Mouse (Mus musculus) MEL (cell line): Measurements from ENCODE around the gene Nubp2. TPM values are rescaled to one million over a fixed set of nuclear protein-coding genes. Genes with fewer than 3 reads are reported as not detected.

Experiments used
- DNase-seq: peaks from one replicate; pipeline ENCODE4 v3.0.0; 2011; ENCODE audit warnings: low read depth, low spot score
- H3K27ac ChIP-seq: 2 replicates; pipeline ENCODE4 v1.5.1; 2012; ENCODE audit warnings: low read depth, mild to moderate bottlenecking, control low read depth, low read length, moderate library complexity; ENCODE audit not compliant: control insufficient read depth
- H3K27me3 ChIP-seq, 2 experiments: fragments of 150-350 bp in 1 of 2; sonication (generic) in 1 of 2; 2 replicates each; pipeline ENCODE4 v1.6.1; 2012; ENCODE audit warnings: low read length in 2 of 2, mild to moderate bottlenecking in 2 of 2, improper control_type of control experiment in 1 of 2, moderate library complexity in 1 of 2; ENCODE audit not compliant: insufficient read depth in 2 of 2, control insufficient read depth in 1 of 2
- H3K36me3 ChIP-seq, 2 experiments: 2 replicates each; pipeline ENCODE4 v1.6.1; 2012 to 2014; ENCODE audit warnings: low read length in 2 of 2, improper control_type of control experiment in 1 of 2, inconsistent platforms in 1 of 2, mild to moderate bottlenecking in 1 of 2; ENCODE audit not compliant: insufficient read depth in 2 of 2, control insufficient read depth in 1 of 2
- H3K4me1 ChIP-seq, 2 experiments: fragments of 150-350 bp in 1 of 2; sonication (generic) in 1 of 2; 2 replicates each; pipeline ENCODE4 v1.6.1; 2012; ENCODE audit warnings: low read length in 2 of 2, improper control_type of control experiment in 1 of 2, mild to moderate bottlenecking in 1 of 2; ENCODE audit not compliant: insufficient read depth in 2 of 2, control insufficient read depth in 1 of 2
- H3K4me3 ChIP-seq, 2 experiments: fragments of 150-350 bp in 1 of 2; sonication (generic) in 1 of 2; 2 replicates each; pipeline ENCODE4 v1.5.1; 2012; ENCODE audit warnings: low read depth in 2 of 2, low read length in 2 of 2, mild to moderate bottlenecking in 2 of 2, moderate library complexity in 2 of 2, control low read depth in 1 of 2, improper control_type of control experiment in 1 of 2; ENCODE audit not compliant: control insufficient read depth in 1 of 2, insufficient read depth in 1 of 2
- H3K79me2 ChIP-seq: 2 replicates; pipeline ENCODE4 v1.6.1; 2012; ENCODE audit warnings: mild to moderate bottlenecking, low read length, moderate library complexity; ENCODE audit not compliant: control insufficient read depth, poor library complexity, insufficient read depth
- H3K9ac ChIP-seq: 2 replicates; pipeline ENCODE4 v1.6.1; 2012; ENCODE audit warnings: low read depth, mild to moderate bottlenecking, control low read depth, low read length, moderate library complexity; ENCODE audit not compliant: control insufficient read depth, poor library complexity, severe bottlenecking
- H3K9me3 ChIP-seq: fragments of 150-350 bp; sonication (generic); replicated peaks from 2 replicates; pipeline ENCODE4 v1.6.1; 2012; ENCODE audit warnings: mild to moderate bottlenecking, low read length, improper control_type of control experiment, moderate library complexity; ENCODE audit not compliant: insufficient read depth
- BHLHE40 ChIP-seq: IDR thresholded peaks from 2 replicates; pipeline ENCODE4 v1.6.1; 2012; ENCODE audit warnings: low read depth, mild to moderate bottlenecking, inconsistent platforms, low read length, improper control_type of control experiment, borderline replicate concordance
- CHD1 ChIP-seq: IDR thresholded peaks from 2 replicates; pipeline ENCODE4 v1.6.1; 2012; ENCODE audit warnings: low read depth, mild to moderate bottlenecking, inconsistent platforms, low read length, improper control_type of control experiment
- ETS1 ChIP-seq: IDR thresholded peaks from 2 replicates; pipeline ENCODE4 v1.6.1; 2012; ENCODE audit warnings: low read depth, mild to moderate bottlenecking, inconsistent platforms, low read length, improper control_type of control experiment, moderate library complexity
- GABPA ChIP-seq: IDR thresholded peaks from 2 replicates; pipeline ENCODE4 v1.6.1; 2012; ENCODE audit warnings: low read depth, mild to moderate bottlenecking, inconsistent platforms, low read length, improper control_type of control experiment, moderate library complexity
- GATA1 ChIP-seq: IDR thresholded peaks from 2 replicates; pipeline ENCODE4 v1.6.1; 2011; ENCODE audit warnings: low read depth, low read length, improper control_type of control experiment
- JUND ChIP-seq: IDR thresholded peaks from 2 replicates; pipeline ENCODE4 v1.6.1; 2011; ENCODE audit warnings: low read depth, mild to moderate bottlenecking, improper control_type of control experiment, low read length
- KAT2A ChIP-seq: conservative IDR thresholded peaks from 2 replicates; pipeline ENCODE4 v1.6.1; 2012; ENCODE audit warnings: low read depth, low read length, improper control_type of control experiment, inconsistent platforms
- MAFK ChIP-seq: IDR thresholded peaks from 2 replicates; pipeline ENCODE4 v1.6.1; 2011; ENCODE audit warnings: low read depth, mild to moderate bottlenecking, low read length, improper control_type of control experiment, borderline replicate concordance
- MAZ ChIP-seq: IDR thresholded peaks from 2 replicates; pipeline ENCODE4 v1.6.1; 2012; ENCODE audit warnings: low read depth, mild to moderate bottlenecking, inconsistent platforms, low read length, improper control_type of control experiment
- MYB ChIP-seq: IDR thresholded peaks from 2 replicates; pipeline ENCODE4 v1.6.1; 2011; ENCODE audit warnings: mild to moderate bottlenecking, low read depth, low read length, improper control_type of control experiment
- MYC ChIP-seq: IDR thresholded peaks from 2 replicates; pipeline ENCODE4 v1.6.1; 2011; ENCODE audit warnings: low read depth, mild to moderate bottlenecking, low read length, improper control_type of control experiment, moderate library complexity
- NELFE ChIP-seq: IDR thresholded peaks from 2 replicates; pipeline ENCODE4 v1.6.1; 2011; ENCODE audit warnings: low read depth, low read length, improper control_type of control experiment
- NRF1 ChIP-seq: IDR thresholded peaks from 2 replicates; pipeline ENCODE4 v1.6.1; 2014; ENCODE audit warnings: low read depth, mild to moderate bottlenecking, inconsistent platforms, low read length, improper control_type of control experiment, moderate library complexity; ENCODE audit not compliant: poor library complexity, insufficient read depth, severe bottlenecking
- POLR2AphosphoS2 ChIP-seq: IDR thresholded peaks from 2 replicates; pipeline ENCODE4 v1.6.1; 2011; ENCODE audit warnings: low read length, improper control_type of control experiment
- RAD21 ChIP-seq: IDR thresholded peaks from 2 replicates; pipeline ENCODE4 v1.6.1; 2011; ENCODE audit warnings: mild to moderate bottlenecking, low read depth, low read length, improper control_type of control experiment
- RCOR1 ChIP-seq: IDR thresholded peaks from 2 replicates; pipeline ENCODE4 v1.6.1; 2012; ENCODE audit warnings: low read depth, mild to moderate bottlenecking, inconsistent platforms, low read length, improper control_type of control experiment
- SMC3 ChIP-seq: IDR thresholded peaks from 2 replicates; pipeline ENCODE4 v1.6.1; 2011; ENCODE audit warnings: low read depth, low read length, improper control_type of control experiment
- TAL1 ChIP-seq: IDR thresholded peaks from 2 replicates; pipeline ENCODE4 v1.6.1; 2012; ENCODE audit warnings: mild to moderate bottlenecking, inconsistent platforms, low read length, moderate library complexity, mixed read lengths
- TBP ChIP-seq: IDR thresholded peaks from 2 replicates; pipeline ENCODE4 v1.8.0; 2011; ENCODE audit warnings: low read depth, low read length, improper control_type of control experiment
- TCF12 ChIP-seq: IDR thresholded peaks from 2 replicates; pipeline ENCODE4 v1.6.1; 2014; ENCODE audit warnings: low read depth, mild to moderate bottlenecking, inconsistent platforms, low read length, improper control_type of control experiment, moderate library complexity
- UBTF ChIP-seq: IDR thresholded peaks from 2 replicates; pipeline ENCODE4 v1.6.1; 2012; ENCODE audit warnings: low read depth, mild to moderate bottlenecking, inconsistent platforms, low read length, improper control_type of control experiment, moderate library complexity, borderline replicate concordance; ENCODE audit not compliant: insufficient read depth
- USF1 ChIP-seq: IDR thresholded peaks from 2 replicates; pipeline ENCODE4 v1.6.1; 2014; ENCODE audit warnings: low read depth, mild to moderate bottlenecking, inconsistent platforms, low read length, improper control_type of control experiment, moderate library complexity
- ZC3H11A ChIP-seq: IDR thresholded peaks from 2 replicates; pipeline ENCODE4 v1.6.1; 2012; ENCODE audit warnings: low read depth, mild to moderate bottlenecking, inconsistent platforms, low read length, improper control_type of control experiment
- ZKSCAN1 ChIP-seq: IDR thresholded peaks from 2 replicates; pipeline ENCODE4 v1.6.1; 2012; ENCODE audit warnings: low read depth, mild to moderate bottlenecking, inconsistent platforms, low read length, improper control_type of control experiment, moderate library complexity
- ZMIZ1 ChIP-seq: IDR thresholded peaks from 2 replicates; pipeline ENCODE4 v1.6.1; 2012; ENCODE audit warnings: low read depth, mild to moderate bottlenecking, inconsistent platforms, low read length, improper control_type of control experiment, moderate library complexity
- polyA plus RNA-seq, 2 experiments: library from polyadenylated mRNA; stranded (reverse) in 1 of 2; unstranded in 1 of 2; fragments of >175 nt in 1 of 2; fragments of >200 nt in 1 of 2; gene quantifications; 2 replicates each; pipeline versions ENCODE4 v1.2.1 to v1.2.4; 2012; ENCODE audit warnings: low replicate concordance in 2 of 2, low read depth in 1 of 2; ENCODE audit not compliant: insufficient read length in 2 of 2, insufficient read depth in 1 of 2, missing spikeins in 1 of 2
- total RNA-seq: library from RNA; depleted of rRNA; stranded (reverse); fragments of 300-350 nt; gene quantifications from 2 replicates; pipeline ENCODE4 v1.2.3, GENCODE M21; 2012

Nubp2 gene
- total and polyA plus RNA-seq, 3 experiments, result 141 to 191 TPM; not detected in 1

GRCm38 (mm10) chr17:24933163-24933562 is 47.0 kb upstream of the Nubp2 start:
- Histone ChIP-seq H3K27ac (no peak overlapping the region), H3K27me3 (no peaks in the 10 kb centered on the region), H3K4me1 (peaks cover 0 to 4% of the 10 kb centered on the region in 2 experiments), H3K9me3 (no peaks in the 10 kb centered on the region), H3K36me3 (peaks cover 0 to 7% of the 10 kb centered on the region in 2 experiments; a peak in 2 of 4 replicates), H3K4me3 (no peak overlapping the region), H3K79me2 (peaks cover 29% of the 10 kb centered on the region), H3K9ac (no peak overlapping the region)
- TF ChIP-seq JUND (no peak), POLR2AphosphoS2 (no peak), RAD21 (no peak), NRF1 (no peak), TBP (no peak), TCF12 (no peak), ZKSCAN1 (no peak), USF1 (no peak), MYB (no peak), NELFE (no peak), MAFK (no peak), TAL1 (no peak), ETS1 (no peak), SMC3 (no peak), ZC3H11A (no peak), CHD1 (no peak), GABPA (no peak), RCOR1 (no peak), KAT2A (no peak), BHLHE40 (no peak)
- DNase-seq, result no peak

- Histone ChIP-seq H3K27ac (no peak overlapping the region), H3K27me3 (no peaks in the 10 kb centered on the region), H3K9ac (no peak overlapping the region), H3K4me3 (no peak overlapping the region), H3K36me3 (peaks cover 0 to 7% of the 10 kb centered on the region in 2 experiments; a peak in 3 of 4 replicates), H3K79me2 (peaks cover 29% of the 10 kb centered on the region), H3K9me3 (no peaks in the 10 kb centered on the region), H3K4me1 (peaks cover 0 to 4% of the 10 kb centered on the region in 2 experiments)
- no peak for TF ChIP-seq JUND
- TF ChIP-seq ZMIZ1, result no peak
- TF ChIP-seq CHD1, result no peak
- no peak for TF ChIP-seq USF1
- TF ChIP-seq GABPA, result no peak
- no peak for TF ChIP-seq TBP
- no peak for TF ChIP-seq MAZ
- no peak for TF ChIP-seq RAD21
- TF ChIP-seq UBTF, result no peak
- no peak for TF ChIP-seq MYC
- no peak for TF ChIP-seq GATA1
- no peak for TF ChIP-seq TCF12
- no peak for DNase-seq
Measured at GRCm38 (mm10) chr17:24932431-24932830, 46.3 kb upstream of the Nubp2 start.
